Mouse (Mus musculus): ENCODE results near the gene Zfp775.
A peak's percentile ranks its signal among the peaks of the same experiment; 100 is the strongest.
"Not testable (repeated sequence)": the region's sequence is repeated elsewhere in the genome, so short reads cannot be mapped to it uniquely, and the experiment has no call there.

The Zfp775 gene

GRCm38 (mm10) chr6:48591221-48591845 is 10.5 kb upstream of the Zfp775 start:
- DNase-seq (ENCODE audit: low spot score) = no peak

DNA sequence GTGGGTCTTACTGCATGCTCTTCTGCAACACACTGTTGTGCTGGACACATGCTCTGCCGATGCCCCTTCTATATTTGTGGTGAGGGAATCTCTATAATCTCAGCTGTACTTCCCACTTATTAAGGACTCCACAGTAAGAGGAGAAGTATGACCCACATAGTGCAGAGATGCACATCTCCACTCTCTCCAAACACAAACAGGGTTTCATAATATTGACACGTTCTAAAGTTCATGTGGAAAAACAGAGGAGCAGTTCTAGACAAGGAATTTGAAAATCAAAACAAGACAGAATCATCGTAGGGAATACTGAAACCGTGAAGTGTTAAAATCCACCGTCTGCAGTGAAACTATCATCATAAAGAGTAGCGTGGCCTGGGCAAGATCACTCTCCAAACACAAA is 10.0 kb upstream of the Zfp775 start:
- DNase-seq (ENCODE audit: low spot score) = no peak

DNA sequence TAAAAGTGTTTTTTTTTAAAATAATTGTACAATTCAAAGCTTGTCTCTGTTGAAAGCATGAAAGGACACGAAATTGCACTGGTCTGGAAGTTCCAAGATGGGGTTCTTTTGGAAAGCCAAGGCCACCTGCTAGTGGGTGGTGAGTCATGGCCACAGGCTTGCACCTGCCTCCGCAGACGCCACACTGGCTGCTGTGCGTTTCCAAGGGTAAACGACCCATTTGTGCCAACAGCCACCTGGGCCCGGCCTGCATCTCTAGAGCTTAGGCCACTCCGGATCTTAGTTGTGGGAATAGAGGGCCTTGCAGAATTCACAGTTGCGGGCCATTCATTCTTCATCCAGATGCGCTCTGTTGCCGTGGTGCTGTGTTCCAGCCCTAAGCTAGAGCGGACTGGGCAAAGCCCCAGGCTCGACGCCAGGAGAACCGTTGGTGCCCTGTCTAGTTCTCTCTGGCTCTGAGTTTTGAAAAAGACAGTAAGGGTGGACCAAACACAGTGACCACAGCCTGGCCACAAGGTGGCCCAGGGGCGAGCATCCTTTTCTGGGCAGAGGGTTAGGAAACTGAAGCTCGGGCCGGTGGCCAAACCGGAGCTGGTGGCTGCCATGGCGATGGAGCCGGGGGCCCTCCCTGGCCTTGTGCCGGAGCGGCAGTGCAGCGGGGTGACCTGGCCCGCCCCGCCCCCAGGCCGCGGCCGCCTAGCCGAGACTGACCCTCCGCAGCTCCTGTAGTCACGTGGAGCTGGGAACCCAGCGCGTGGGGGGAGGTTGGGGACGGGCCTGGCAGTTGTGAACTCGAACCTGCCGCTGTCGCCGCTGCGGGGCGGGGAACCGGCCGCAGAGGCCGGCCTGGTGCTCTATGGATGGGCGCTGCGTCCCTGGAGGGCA is 8.5 kb upstream of the Zfp775 start, which contains the start of the genes Repin1 and Gm44965:
TSS of gene Repin1 (plus strand) at position 726 of the 885 bp plus-strand sequence.
TSS of gene Gm44965 (plus strand) at position 784 of the 885 bp plus-strand sequence.
- DNase-seq (ENCODE audit: low spot score) = peak; percentile 75

- DNase-seq (ENCODE audit: low spot score) = no peak
Measured at GRCm38 (mm10) chr6:48594043-48594738, 7.7 kb upstream of the Zfp775 start.

- DNase-seq (ENCODE audit: low spot score) = no peak
Measured at GRCm38 (mm10) chr6:48595278-48595677, 6.6 kb upstream of the Zfp775 start.

- no peak for DNase-seq (ENCODE audit: low spot score)
Measured at GRCm38 (mm10) chr6:48596545-48597232, 5.2 kb upstream of the Zfp775 start.

GRCm38 (mm10) chr6:48597233-48597625 is 4.6 kb upstream of the Zfp775 start:
- DNase-seq (ENCODE audit: low spot score) = no peak

- DNase-seq (ENCODE audit: low spot score) = no peak
Measured at GRCm38 (mm10) chr6:48600594-48600993, 1.3 kb upstream of the Zfp775 start.

- DNase-seq (ENCODE audit: low spot score) = no peak
Measured at GRCm38 (mm10) chr6:48602080-48602741, 348 bp downstream of the Zfp775 start.

DNA sequence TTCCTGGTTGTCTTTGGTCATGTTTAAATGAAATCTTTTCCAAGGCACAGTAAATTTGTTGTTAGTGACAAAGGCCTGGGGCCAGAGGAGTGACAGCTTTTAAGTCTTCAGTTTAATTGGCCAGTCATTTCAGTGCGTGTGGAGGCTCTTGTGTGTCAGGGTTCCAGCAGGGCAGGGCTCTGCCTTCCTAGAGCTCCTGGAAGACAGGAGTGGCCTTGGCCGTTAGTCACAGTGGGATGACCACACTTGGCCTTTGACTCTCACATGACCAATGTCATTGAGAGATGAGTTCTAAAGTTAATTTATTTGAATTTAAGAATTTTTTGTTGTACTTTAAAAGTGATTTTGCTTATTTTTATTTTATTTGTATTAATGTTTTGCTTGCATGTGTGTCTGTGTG is 6.3 kb downstream of the Zfp775 start:
- DNase-seq (ENCODE audit: low spot score) = no peak

DNA sequence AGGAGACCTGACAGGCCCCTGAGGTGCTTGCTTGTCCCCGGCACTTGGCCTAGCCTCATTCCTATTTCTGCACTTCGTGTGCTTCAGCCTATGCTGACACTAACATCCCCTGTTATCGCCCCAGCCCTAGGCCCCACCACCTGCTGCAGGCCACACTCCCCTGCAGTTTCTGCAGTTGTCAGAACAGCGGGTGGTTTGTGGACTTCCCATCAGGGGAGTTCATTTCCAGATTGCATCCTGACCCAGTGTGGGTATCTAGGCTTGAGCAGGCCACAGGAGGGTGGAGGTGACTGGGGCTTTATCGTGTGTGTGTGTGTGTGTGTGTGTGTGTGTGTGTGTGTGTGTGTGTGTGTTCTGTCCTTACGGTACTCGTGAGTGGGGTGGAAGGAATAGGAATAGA is 7.6 kb downstream of the Zfp775 start:
- DNase-seq (ENCODE audit: low spot score) = no peak

- DNase-seq (ENCODE audit: low spot score) = no peak
Measured at GRCm38 (mm10) chr6:48610657-48611056, 8.8 kb downstream of the Zfp775 start.

DNA sequence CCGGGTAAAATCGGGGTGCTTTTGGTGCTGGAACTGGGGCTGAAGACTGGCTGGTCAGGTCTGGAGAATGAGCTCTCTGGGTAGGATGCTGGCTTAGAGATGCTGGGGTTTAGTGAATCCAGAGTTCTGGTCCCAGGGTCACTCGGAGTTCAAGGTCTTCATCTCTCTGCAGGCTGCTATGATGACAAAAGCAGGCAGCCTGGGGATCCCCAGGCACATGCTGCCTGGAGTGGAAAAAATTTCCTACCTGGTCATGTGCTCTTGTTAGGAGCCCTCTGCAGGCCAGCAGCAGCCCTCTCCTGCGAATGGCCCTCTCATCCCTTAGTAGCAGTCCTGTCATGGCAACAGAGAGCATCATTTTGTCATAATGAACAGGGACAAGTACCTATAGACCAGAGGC is 11.6 kb downstream of the Zfp775 start:
- DNase-seq (ENCODE audit: low spot score) = no peak

DNA sequence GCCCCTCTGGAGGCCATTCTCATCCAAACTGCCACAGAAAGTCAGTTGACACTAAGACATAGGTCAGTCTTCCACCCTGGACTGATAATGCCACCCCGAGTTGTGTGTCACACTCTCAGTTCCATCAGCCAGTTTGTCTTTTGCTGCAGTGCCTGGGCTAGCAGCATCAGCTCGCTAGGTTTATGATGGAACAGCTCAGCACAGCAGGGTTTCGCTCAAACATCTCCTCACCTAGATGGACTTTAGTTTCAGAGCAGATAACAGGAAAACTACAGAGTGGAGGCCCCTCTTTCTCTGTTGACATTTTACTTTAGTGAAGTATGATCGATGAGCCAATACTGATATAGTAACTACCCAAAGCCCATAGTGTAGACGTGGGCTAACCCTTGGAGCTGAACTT is 12.9 kb downstream of the Zfp775 start:
- no peak for DNase-seq (ENCODE audit: low spot score)

DNA sequence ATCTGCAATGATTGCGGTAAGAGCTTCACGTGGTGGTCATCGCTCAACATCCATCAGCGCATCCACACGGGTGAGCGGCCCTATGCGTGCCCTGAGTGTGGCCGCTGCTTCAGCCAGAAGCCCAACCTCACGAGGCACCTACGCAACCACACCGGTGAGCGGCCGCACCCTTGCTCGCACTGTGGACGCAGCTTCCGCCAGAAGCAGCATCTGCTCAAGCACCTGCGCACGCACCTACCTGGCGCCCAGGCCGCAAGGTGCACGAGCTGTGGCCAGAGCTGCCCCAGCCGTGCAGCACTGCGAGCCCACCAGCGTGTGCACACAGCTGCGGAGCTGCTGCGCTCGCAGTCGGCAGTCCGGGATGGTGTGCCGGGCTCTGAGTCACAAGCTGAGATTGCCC is 18.2 kb downstream of the Zfp775 start:
- DNase-seq (ENCODE audit: low spot score) = no peak

- DNase-seq (ENCODE audit: low spot score) = not testable (repeated sequence)
Measured at GRCm38 (mm10) chr6:48622186-48622843, 20.5 kb downstream of the Zfp775 start.

DNA sequence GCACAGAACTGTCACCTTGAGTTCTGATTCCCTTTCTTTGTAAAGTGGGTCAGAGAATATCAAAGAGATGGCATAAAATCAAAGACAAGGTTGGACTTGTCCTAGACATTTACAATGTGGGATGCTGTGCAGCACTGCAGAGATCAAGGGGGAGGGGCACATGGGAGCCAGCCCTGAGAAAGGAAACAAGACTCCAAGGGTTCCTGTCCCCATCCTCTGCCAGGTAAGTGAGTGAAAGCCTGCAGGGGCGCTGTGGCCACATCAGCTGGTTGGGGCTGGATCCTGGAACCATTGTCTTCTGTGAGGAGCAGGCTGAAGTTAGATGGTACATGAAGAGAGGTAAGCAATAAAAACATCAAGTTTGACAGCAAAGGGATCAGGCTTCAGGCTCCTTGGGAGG is 21.6 kb downstream of the Zfp775 start:
- no peak for DNase-seq (ENCODE audit: low spot score)

GRCm38 (mm10) chr6:48626464-48626863 is 24.6 kb downstream of the Zfp775 start, which contains the start of gene AI854703:
AI854703 (plus strand) TSS chr6:48626764.
- DNase-seq (ENCODE audit: low spot score) = no peak

- DNase-seq (ENCODE audit: low spot score) = no peak
Measured at GRCm38 (mm10) chr6:48626984-48627383, 25.1 kb downstream of the Zfp775 start.

- no peak for DNase-seq (ENCODE audit: low spot score)
Measured at GRCm38 (mm10) chr6:48627511-48627924, 25.7 kb downstream of the Zfp775 start.

DNA sequence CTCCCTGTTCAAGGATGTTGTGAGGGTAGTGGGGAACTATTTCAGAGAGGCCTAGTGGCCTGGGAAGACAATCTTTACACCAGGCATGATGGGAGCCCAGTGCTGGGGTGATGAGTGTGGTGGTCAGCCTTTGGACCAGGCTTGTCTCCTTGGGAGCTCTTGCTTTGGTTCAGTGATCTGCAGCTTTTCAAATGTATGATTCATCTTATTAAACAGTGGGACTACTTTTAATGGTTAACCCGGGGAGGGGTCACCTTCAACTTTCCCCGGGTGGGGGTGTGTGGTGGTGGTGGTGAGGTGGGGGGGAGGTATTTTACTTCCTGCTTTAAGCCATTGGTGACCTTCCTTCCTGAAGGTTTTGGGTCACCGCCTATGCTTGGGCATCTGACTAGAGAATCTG is 26.5 kb downstream of the Zfp775 start:
- DNase-seq (ENCODE audit: low spot score) = no peak
